Mouse (Mus musculus): ENCODE data around the gene Rufy1. TPM values are rescaled to one million over a fixed set of nuclear protein-coding genes. Genes with fewer than 3 reads are reported as not detected.

Gene Rufy1
- total and polyA plus RNA-seq, 3 experiments, result 17.8 to 18.4 TPM; not detected in 1

- no peaks in the 10 kb centered on the region for H3K4me1 ChIP-seq (ENCODE audit: control insufficient read depth in 1 of 2, insufficient read depth in 2 of 2, low read length in 2 of 2)
- no peak overlapping the region for H3K9ac ChIP-seq (ENCODE audit: control insufficient read depth, low read depth, low read length, poor library complexity, severe bottlenecking)
- no peak for DNase-seq (ENCODE audit: low read depth, low spot score)
- no peaks in the 10 kb centered on the region for H3K79me2 ChIP-seq (ENCODE audit: control insufficient read depth, insufficient read depth, low read length, poor library complexity)
- H3K4me3 ChIP-seq (ENCODE audit: control insufficient read depth in 1 of 2, insufficient read depth in 1 of 2, low read depth in 2 of 2, low read length in 2 of 2), result no peak overlapping the region
- H3K27me3 ChIP-seq (ENCODE audit: control insufficient read depth in 1 of 2, insufficient read depth in 2 of 2, low read length in 2 of 2), result no peaks in the 10 kb centered on the region
- H3K9me3 ChIP-seq (replicated peaks; ENCODE audit: insufficient read depth, low read length), result no peaks in the 10 kb centered on the region
- H3K27ac ChIP-seq (ENCODE audit: control insufficient read depth, low read depth, low read length), result no peak overlapping the region
- H3K36me3 ChIP-seq (ENCODE audit: control insufficient read depth in 1 of 2, insufficient read depth in 2 of 2, low read length in 2 of 2), result no peaks in the 10 kb centered on the region; a peak in 2 of 4 replicates
- TF ChIP-seq MYB (IDR thresholded peaks at IDR 0.05; ENCODE audit: low read depth, low read length), result no peak
- TF ChIP-seq TCF12 (IDR thresholded peaks at IDR 0.05; ENCODE audit: low read depth, low read length), result no peak
- TF ChIP-seq CHD2 (IDR thresholded peaks at IDR 0.05; ENCODE audit: low read length), result no peak
- no peak for TF ChIP-seq NRF1 (IDR thresholded peaks at IDR 0.05; ENCODE audit: insufficient read depth, low read depth, low read length, poor library complexity, severe bottlenecking)
- TF ChIP-seq NELFE (IDR thresholded peaks at IDR 0.05; ENCODE audit: low read depth, low read length), result no peak
- TF ChIP-seq ZMIZ1 (IDR thresholded peaks at IDR 0.05; ENCODE audit: low read depth, low read length), result no peak
- TF ChIP-seq RAD21 (IDR thresholded peaks at IDR 0.05; ENCODE audit: low read depth, low read length), result no peak
- no peak for TF ChIP-seq KAT2A (conservative IDR thresholded peaks at IDR 0.05; ENCODE audit: low read depth, low read length)
Observed at GRCm38 (mm10) chr11:50396766-50397307, 34.1 kb downstream of the Rufy1 start.

DNA sequence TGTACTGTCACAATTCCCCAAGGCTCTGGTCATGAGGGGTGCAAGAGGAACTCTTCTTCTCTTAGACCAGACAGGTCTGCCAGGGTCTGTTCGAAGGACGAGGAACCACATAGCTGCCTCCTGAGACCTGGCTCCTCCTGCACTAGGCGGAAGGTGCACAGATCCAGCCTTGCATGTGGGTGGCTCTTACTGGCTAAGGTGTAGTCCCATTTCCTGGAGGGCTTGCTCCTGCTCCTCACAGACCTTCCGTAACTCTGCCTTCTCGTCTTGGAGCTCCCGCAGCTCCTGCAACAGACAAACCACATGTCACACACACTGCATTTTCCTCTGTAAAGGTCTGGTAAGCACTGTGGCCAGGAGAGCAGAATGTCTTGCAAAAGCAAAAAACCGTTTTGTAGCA, 36.2 kb downstream of the Rufy1 start:
- no peak for DNase-seq (ENCODE audit: low read depth, low spot score)
- no peaks in the 10 kb centered on the region for H3K9me3 ChIP-seq (replicated peaks; ENCODE audit: insufficient read depth, low read length)
- no peaks in the 10 kb centered on the region for H3K27me3 ChIP-seq (ENCODE audit: control insufficient read depth in 1 of 2, insufficient read depth in 2 of 2, low read length in 2 of 2)
- no peaks in the 10 kb centered on the region; a peak in 1 of 4 replicates for H3K36me3 ChIP-seq (ENCODE audit: control insufficient read depth in 1 of 2, insufficient read depth in 2 of 2, low read length in 2 of 2)
- no peak overlapping the region for H3K9ac ChIP-seq (ENCODE audit: control insufficient read depth, low read depth, low read length, poor library complexity, severe bottlenecking)
- H3K27ac ChIP-seq (ENCODE audit: control insufficient read depth, low read depth, low read length), result no peak overlapping the region
- H3K4me3 ChIP-seq (ENCODE audit: control insufficient read depth in 1 of 2, insufficient read depth in 1 of 2, low read depth in 2 of 2, low read length in 2 of 2), result no peak overlapping the region
- TF ChIP-seq GABPA (IDR thresholded peaks at IDR 0.05; ENCODE audit: low read depth, low read length) (no peak), ZNF384 (IDR thresholded peaks at IDR 0.05; ENCODE audit: low read depth, low read length) (no peak), USF1 (IDR thresholded peaks at IDR 0.05; ENCODE audit: low read depth, low read length) (no peak), GATA1 (IDR thresholded peaks at IDR 0.05; ENCODE audit: low read depth, low read length) (no peak), NRF1 (IDR thresholded peaks at IDR 0.05; ENCODE audit: insufficient read depth, low read depth, low read length, poor library complexity, severe bottlenecking) (no peak), UBTF (IDR thresholded peaks at IDR 0.05; ENCODE audit: borderline replicate concordance, insufficient read depth, low read depth, low read length) (no peak), NELFE (IDR thresholded peaks at IDR 0.05; ENCODE audit: low read depth, low read length) (no peak), CHD1 (IDR thresholded peaks at IDR 0.05; ENCODE audit: low read depth, low read length) (no peak), MAX (IDR thresholded peaks at IDR 0.05; ENCODE audit: low read length) (no peak), ZMIZ1 (IDR thresholded peaks at IDR 0.05; ENCODE audit: low read depth, low read length) (no peak), CTCF (IDR thresholded peaks at IDR 0.05 in 2 of 3, conservative IDR thresholded peaks at IDR 0.05 in 1 of 3; ENCODE audit: control insufficient read depth in 1 of 3, insufficient read depth in 1 of 3, low read depth in 2 of 3, low read length in 3 of 3, poor library complexity in 1 of 3, severe bottlenecking in 1 of 3) (no peak), ZC3H11A (IDR thresholded peaks at IDR 0.05; ENCODE audit: low read depth, low read length) (no peak), USF2 (IDR thresholded peaks at IDR 0.05; ENCODE audit: borderline replicate concordance in 1 of 2, insufficient read depth in 1 of 2, low read depth in 1 of 2, low read length in 2 of 2) (no peak), TAL1 (IDR thresholded peaks at IDR 0.05; ENCODE audit: low read length) (no peak)
- H3K4me1 ChIP-seq (ENCODE audit: control insufficient read depth in 1 of 2, insufficient read depth in 2 of 2, low read length in 2 of 2), result no peaks in the 10 kb centered on the region; a peak in 1 of 4 replicates
- H3K79me2 ChIP-seq (ENCODE audit: control insufficient read depth, insufficient read depth, low read length, poor library complexity), result no peaks in the 10 kb centered on the region
